Mouse (Mus musculus) bone marrow, adult 2 months (tissue): ENCODE measurements at regions not wholly inside any gene's neighbourhood (a gene's known extent, or its start where the extent isn't known, plus 50 kb on each side); places are given as distances from the start of the nearest gene placed in this dataset.

ENCODE experiments used
- CTCF ChIP-seq: fragments of 200-500 bp; IDR thresholded peaks from 2 replicates; pipeline ENCODE4 v1.5.1; 2011; ENCODE audit warnings: low read length, control low read depth; ENCODE audit not compliant: control insufficient read depth, insufficient read depth
- POLR2A ChIP-seq: fragments of 200-500 bp; IDR thresholded peaks from 2 replicates; pipeline ENCODE4 v1.6.1; 2011; ENCODE audit warnings: low read depth, mild to moderate bottlenecking, control low read depth, low read length, borderline replicate concordance; ENCODE audit not compliant: control insufficient read depth

- TF ChIP-seq CTCF: no peak
- no peak for TF ChIP-seq POLR2A
These were observed 432.5 kb downstream of the Rnf144a start for GRCm38 (mm10) chr12:25982545-25982944.
